Mouse (Mus musculus): ENCODE results near the gene Dkk3. TPM values are rescaled to one million over a fixed set of nuclear protein-coding genes. Genes with fewer than 3 reads are reported as not detected.
A peak's percentile ranks its signal among the peaks of the same experiment; 100 is the strongest.
"Not testable (repeated sequence)": the region's sequence is repeated elsewhere in the genome, so short reads cannot be mapped to it uniquely, and the experiment has no call there.

Dkk3 gene
- polyA plus RNA-seq, 1 experiment from 2014 or later = 12.0 TPM

DNA sequence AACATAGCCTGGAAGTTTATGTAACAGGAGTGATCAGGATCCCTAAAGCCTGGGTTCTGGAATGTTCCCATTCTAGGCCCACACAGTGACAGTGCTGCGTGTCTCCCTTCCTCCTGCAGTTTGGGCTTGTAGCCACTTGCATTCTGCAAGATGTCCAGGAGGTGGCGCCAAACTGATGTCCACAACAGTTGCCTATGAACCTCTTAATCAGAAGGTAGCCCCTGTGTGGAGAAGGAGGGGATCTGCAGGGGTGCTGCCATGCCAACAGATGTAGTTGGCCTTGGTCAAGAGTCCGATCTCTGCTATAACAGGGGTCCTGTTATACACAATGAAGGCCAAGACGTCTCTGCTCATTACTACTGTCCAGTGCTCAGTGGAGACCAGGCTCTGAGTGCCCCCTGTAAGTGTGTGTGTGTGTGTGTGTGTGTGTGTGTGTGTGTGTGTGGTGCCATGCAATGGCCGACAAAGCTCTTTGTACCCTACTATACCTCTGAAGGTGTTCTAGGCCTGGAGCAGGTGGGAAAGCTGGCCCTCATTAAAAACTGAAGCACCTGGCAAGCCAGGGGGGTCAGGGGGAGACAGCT lies 24.5 kb upstream of the Dkk3 start:
- Histone ChIP-seq H3K27me3 (replicated peaks; ENCODE audit: control insufficient read depth, insufficient read depth, low read length) (no peaks in the 10 kb centered on the region), H3K4me2 (no peak overlapping the region), H3K27ac (ENCODE audit: low read depth, low read length) (no peak overlapping the region), H3K4me3 (ENCODE audit: low read depth, low read length) (no peak overlapping the region), H3K36me3 (ENCODE audit: control insufficient read depth, insufficient read depth, low read length) (no peaks in the 10 kb centered on the region), H3K4me1 (replicated peaks; ENCODE audit: control insufficient read depth, insufficient read depth, low read length) (peaks cover 6% of the 10 kb centered on the region), H3K9ac (ENCODE audit: low read depth, low read length) (no peak overlapping the region), H3K9me3 (ENCODE audit: control insufficient read depth, low read length) (no peaks in the 10 kb centered on the region)
- ATAC-seq (replicated peaks; ENCODE audit: low FRiP score) (0 out of 2 replicates have a peak, but pooled peaks have one; percentile 18), DNase-seq (ENCODE audit: low spot score) (peak; percentile 72)
- WGBS = 37% methylated on average over 5 of the region's 5 CpGs

DNA sequence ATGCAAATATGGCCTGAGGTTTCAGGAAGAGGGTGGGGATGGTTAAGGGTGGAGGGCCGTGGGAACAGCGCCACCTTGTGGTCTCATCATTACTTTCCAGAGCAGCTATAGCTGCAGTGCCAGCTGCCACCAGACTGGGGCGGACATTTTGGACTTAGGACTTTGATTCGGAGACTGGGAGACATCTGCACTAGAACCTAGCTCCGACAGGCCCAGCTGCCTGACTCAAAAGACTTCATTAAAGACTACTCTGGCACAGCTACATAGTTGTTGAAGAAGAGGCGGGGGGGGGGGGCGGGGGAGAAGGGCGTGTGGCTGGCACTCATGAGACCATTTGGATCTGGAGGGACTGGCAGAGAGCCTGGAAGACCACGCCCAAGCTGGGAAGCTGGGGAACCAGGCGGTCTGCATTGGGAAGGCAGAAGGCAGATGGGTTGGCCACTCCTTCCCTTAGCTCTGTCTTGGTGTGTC lies 21.4 kb upstream of the Dkk3 start:
- DNase-seq (ENCODE audit: low spot score) (peak; percentile 73), ATAC-seq (replicated peaks; ENCODE audit: low FRiP score) (peak; percentile 69)
- H3K9ac ChIP-seq (ENCODE audit: low read depth, low read length) = no peak overlapping the region
- 21% methylated on average over 8 of the region's 10 CpGs for WGBS
- H3K4me1 ChIP-seq (replicated peaks; ENCODE audit: control insufficient read depth, insufficient read depth, low read length) = peaks cover 4% of the 10 kb centered on the region
- H3K27me3 ChIP-seq (replicated peaks; ENCODE audit: control insufficient read depth, insufficient read depth, low read length) = no peaks in the 10 kb centered on the region
- no peak overlapping the region for H3K4me3 ChIP-seq (ENCODE audit: low read depth, low read length)
- H3K36me3 ChIP-seq (ENCODE audit: control insufficient read depth, insufficient read depth, low read length) = no peaks in the 10 kb centered on the region
- H3K4me2 ChIP-seq = 0 out of 2 replicates have a peak overlapping the region, but pooled peaks have one; percentile 8
- H3K27ac ChIP-seq (ENCODE audit: low read depth, low read length) = no peak overlapping the region
- no peaks in the 10 kb centered on the region for H3K9me3 ChIP-seq (ENCODE audit: control insufficient read depth, low read length)

DNA sequence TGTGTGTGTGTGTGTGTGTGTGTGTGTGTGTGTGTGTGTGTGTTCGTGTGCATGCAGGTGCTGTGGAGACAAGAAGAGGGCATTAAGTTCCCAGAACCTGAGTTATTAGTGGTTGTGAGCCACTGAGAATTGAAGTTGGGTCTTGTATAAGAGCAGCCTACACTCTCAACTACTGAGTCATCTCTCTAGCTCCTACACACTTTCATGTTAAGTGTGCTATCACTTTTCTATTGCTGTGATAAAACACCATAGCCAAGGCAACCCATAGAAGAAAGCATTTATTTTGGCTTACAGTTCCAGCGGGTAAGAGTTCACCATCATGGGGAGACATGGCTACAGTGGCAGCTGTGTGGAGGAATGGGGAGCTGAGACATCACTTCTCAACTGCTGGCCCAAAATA lies 17.8 kb upstream of the Dkk3 start:
- Histone ChIP-seq H3K27me3 (replicated peaks; ENCODE audit: control insufficient read depth, insufficient read depth, low read length) (no peaks in the 10 kb centered on the region), H3K36me3 (ENCODE audit: control insufficient read depth, insufficient read depth, low read length) (no peaks in the 10 kb centered on the region), H3K4me2 (no peak overlapping the region), H3K9me3 (ENCODE audit: control insufficient read depth, low read length) (no peaks in the 10 kb centered on the region), H3K4me1 (replicated peaks; ENCODE audit: control insufficient read depth, insufficient read depth, low read length) (peaks cover 2% of the 10 kb centered on the region; the same call in 1 of the 2 replicates), H3K27ac (ENCODE audit: low read depth, low read length) (no peak overlapping the region), H3K9ac (ENCODE audit: low read depth, low read length) (no peak overlapping the region), H3K4me3 (ENCODE audit: low read depth, low read length) (no peak overlapping the region)
- 68% methylated on average over 2 of the region's 2 CpGs for WGBS
- DNase-seq (ENCODE audit: low spot score) (no peak), ATAC-seq (replicated peaks; ENCODE audit: low FRiP score) (no peak)

DNA sequence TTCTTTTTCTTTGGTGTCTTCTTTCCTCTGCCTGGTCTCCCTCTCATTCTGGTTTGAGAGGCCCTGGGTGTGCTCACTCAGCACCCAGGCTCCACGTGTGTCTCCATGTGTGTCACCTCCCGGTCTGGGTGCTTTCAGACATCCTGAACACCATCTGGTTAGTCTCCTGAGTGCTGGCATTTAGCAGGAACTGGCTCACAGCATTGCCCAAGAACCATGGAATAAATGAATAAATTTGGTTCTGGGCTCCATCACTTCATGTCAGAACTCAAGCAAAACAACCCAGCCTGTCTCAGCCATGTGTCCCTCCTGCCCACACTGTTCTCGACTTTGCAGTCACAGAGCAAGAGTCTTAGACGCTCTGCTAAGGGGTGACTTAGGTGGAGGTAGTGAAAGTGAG lies 13.8 kb upstream of the Dkk3 start:
- 64% methylated on average over 4 of the region's 4 CpGs for WGBS
- Histone ChIP-seq H3K36me3 (ENCODE audit: control insufficient read depth, insufficient read depth, low read length) (no peaks in the 10 kb centered on the region), H3K27ac (ENCODE audit: low read depth, low read length) (no peak overlapping the region), H3K27me3 (replicated peaks; ENCODE audit: control insufficient read depth, insufficient read depth, low read length) (no peaks in the 10 kb centered on the region), H3K4me3 (ENCODE audit: low read depth, low read length) (no peak overlapping the region), H3K9ac (ENCODE audit: low read depth, low read length) (no peak overlapping the region), H3K4me1 (replicated peaks; ENCODE audit: control insufficient read depth, insufficient read depth, low read length) (peaks cover 6% of the 10 kb centered on the region; the same call in 1 of the 2 replicates), H3K9me3 (ENCODE audit: control insufficient read depth, low read length) (no peaks in the 10 kb centered on the region), H3K4me2 (no peak overlapping the region)
- no peak for DNase-seq (ENCODE audit: low spot score)
- ATAC-seq (replicated peaks; ENCODE audit: low FRiP score) = no peak

GRCm38 (mm10) chr7:112169955-112170692 lies 11.3 kb upstream of the Dkk3 start:
- Histone ChIP-seq H3K27ac (ENCODE audit: low read depth, low read length) (peak overlapping the region; percentile 63; the same call in 1 of the 2 replicates), H3K4me1 (replicated peaks; ENCODE audit: control insufficient read depth, insufficient read depth, low read length) (peaks cover 6% of the 10 kb centered on the region; the same call in 1 of the 2 replicates), H3K27me3 (replicated peaks; ENCODE audit: control insufficient read depth, insufficient read depth, low read length) (no peaks in the 10 kb centered on the region), H3K9ac (ENCODE audit: low read depth, low read length) (no peak overlapping the region), H3K36me3 (ENCODE audit: control insufficient read depth, insufficient read depth, low read length) (no peaks in the 10 kb centered on the region), H3K4me3 (ENCODE audit: low read depth, low read length) (no peak overlapping the region), H3K4me2 (no peak overlapping the region), H3K9me3 (ENCODE audit: control insufficient read depth, low read length) (no peaks in the 10 kb centered on the region)
- WGBS = 37% methylated on average over 10 of the region's 10 CpGs
- DNase-seq (ENCODE audit: low spot score) (no peak), ATAC-seq (replicated peaks; ENCODE audit: low FRiP score) (peak; percentile 58; the same call in 1 of the 2 replicates)

GRCm38 (mm10) chr7:112165593-112165992 lies 6.7 kb upstream of the Dkk3 start:
- Histone ChIP-seq H3K27ac (ENCODE audit: low read depth, low read length) (no peak overlapping the region), H3K4me3 (ENCODE audit: low read depth, low read length) (no peak overlapping the region), H3K4me2 (no peak overlapping the region), H3K4me1 (replicated peaks; ENCODE audit: control insufficient read depth, insufficient read depth, low read length) (peaks cover 6% of the 10 kb centered on the region; the same call in 1 of the 2 replicates), H3K36me3 (ENCODE audit: control insufficient read depth, insufficient read depth, low read length) (no peaks in the 10 kb centered on the region), H3K9ac (ENCODE audit: low read depth, low read length) (no peak overlapping the region), H3K27me3 (replicated peaks; ENCODE audit: control insufficient read depth, insufficient read depth, low read length) (no peaks in the 10 kb centered on the region; the same call in 1 of the 2 replicates), H3K9me3 (ENCODE audit: control insufficient read depth, low read length) (no peaks in the 10 kb centered on the region)
- no peak for ATAC-seq (replicated peaks; ENCODE audit: low FRiP score)
- DNase-seq (ENCODE audit: low spot score) = no peak
- 76% methylated on average over 4 of the region's 4 CpGs for WGBS

DNA sequence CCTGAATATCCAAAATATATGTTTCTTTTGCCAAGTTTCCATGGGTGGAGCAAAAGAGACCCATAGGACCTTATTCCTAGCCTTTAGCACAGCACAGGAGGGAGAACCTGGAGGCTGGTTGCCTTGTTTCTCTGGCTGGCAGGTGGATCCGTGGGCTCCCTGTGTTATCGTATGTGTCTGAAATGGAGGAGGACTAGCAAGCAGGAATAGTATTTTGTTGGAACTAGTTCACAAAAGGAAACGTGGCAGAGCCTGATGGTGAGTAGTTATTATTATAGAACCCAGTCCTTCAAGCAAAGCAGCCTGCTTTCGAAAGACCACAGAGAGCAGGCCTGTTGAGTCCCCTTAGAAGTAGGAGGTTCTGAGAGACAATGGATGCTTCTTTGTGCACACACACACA lies 6.2 kb upstream of the Dkk3 start:
- H3K4me3 ChIP-seq (ENCODE audit: low read depth, low read length); ATAC-seq (replicated peaks; ENCODE audit: low FRiP score); H3K4me2 ChIP-seq; H3K27me3 ChIP-seq (replicated peaks; ENCODE audit: control insufficient read depth, insufficient read depth, low read length); H3K36me3 ChIP-seq (ENCODE audit: control insufficient read depth, insufficient read depth, low read length); H3K27ac ChIP-seq (ENCODE audit: low read depth, low read length); H3K4me1 ChIP-seq (replicated peaks; ENCODE audit: control insufficient read depth, insufficient read depth, low read length); H3K9me3 ChIP-seq (ENCODE audit: control insufficient read depth, low read length); DNase-seq (ENCODE audit: low spot score); H3K9ac ChIP-seq (ENCODE audit: low read depth, low read length): not testable (repeated sequence)
- WGBS = 87% methylated on average over 4 of the region's 4 CpGs

GRCm38 (mm10) chr7:112164430-112164829 lies 5.6 kb upstream of the Dkk3 start:
- Histone ChIP-seq H3K4me3 (ENCODE audit: low read depth, low read length) (no peak overlapping the region), H3K27me3 (replicated peaks; ENCODE audit: control insufficient read depth, insufficient read depth, low read length) (no peaks in the 10 kb centered on the region; the same call in 1 of the 2 replicates), H3K27ac (ENCODE audit: low read depth, low read length) (no peak overlapping the region), H3K36me3 (ENCODE audit: control insufficient read depth, insufficient read depth, low read length) (no peaks in the 10 kb centered on the region), H3K4me1 (replicated peaks; ENCODE audit: control insufficient read depth, insufficient read depth, low read length) (no peaks in the 10 kb centered on the region), H3K9ac (ENCODE audit: low read depth, low read length) (no peak overlapping the region), H3K9me3 (ENCODE audit: control insufficient read depth, low read length) (no peaks in the 10 kb centered on the region), H3K4me2 (no peak overlapping the region)
- ATAC-seq (replicated peaks; ENCODE audit: low FRiP score) (no peak), DNase-seq (ENCODE audit: low spot score) (no peak)
- WGBS = 73% methylated on average over 3 of the region's 3 CpGs

All from liver, embryonic 11.5 days (tissue).